Mouse (Mus musculus) CH12.LX (cell line): ENCODE measurements around the gene Olfr223. TPM values are rescaled to one million over a fixed set of nuclear protein-coding genes. Genes with fewer than 3 reads are reported as not detected.

Source experiments
- DNase-seq: peaks from one replicate; pipeline ENCODE4 v3.0.0-alpha.2; 2013; ENCODE audit errors: extremely low read depth
- H3K27ac ChIP-seq: 2 replicates; pipeline ENCODE4 v1.5.1; 2012; ENCODE audit warnings: low read depth, mild to moderate bottlenecking, control low read depth, moderate library complexity; ENCODE audit not compliant: insufficient read depth
- H3K27me3 ChIP-seq: replicated peaks from 2 replicates; pipeline ENCODE3; 2012; ENCODE audit warnings: inconsistent platforms
- H3K36me3 ChIP-seq, 2 experiments: replicated peaks in 1 of 2; 2 replicates each; pipeline versions ENCODE3 to v1.6.1; 2012; ENCODE audit warnings: inconsistent platforms in 1 of 2, low read length in 1 of 2, mild to moderate bottlenecking in 1 of 2, mixed read lengths in 1 of 2, moderate library complexity in 1 of 2; ENCODE audit not compliant: control insufficient read depth in 1 of 2, insufficient read depth in 1 of 2
- H3K4me1 ChIP-seq, 2 experiments: 2 replicates each; pipeline ENCODE4 v1.6.1; 2012; ENCODE audit warnings: inconsistent platforms in 1 of 2, moderate library complexity in 1 of 2; ENCODE audit not compliant: insufficient read depth in 2 of 2, control insufficient read depth in 1 of 2
- H3K4me2 ChIP-seq: 2 replicates; pipeline ENCODE4 v1.6.1; 2012; ENCODE audit warnings: low read depth, mild to moderate bottlenecking, control low read depth; ENCODE audit not compliant: poor library complexity, insufficient read depth, severe bottlenecking
- H3K4me3 ChIP-seq, 3 experiments: fragments of 150-350 bp in 1 of 3; sonication (generic) in 1 of 3; replicated peaks in 1 of 3; 2 replicates each; pipeline versions ENCODE3 to v1.5.1; 2011 to 2012; ENCODE audit warnings: low read depth in 2 of 3, low read length in 2 of 3, mild to moderate bottlenecking in 2 of 3, moderate library complexity in 2 of 3, control low read depth in 1 of 3, improper control_type of control experiment in 1 of 3, inconsistent platforms in 1 of 3, mixed read lengths in 1 of 3; ENCODE audit not compliant: poor library complexity in 1 of 3
- H3K79me2 ChIP-seq: replicated peaks from 2 replicates; pipeline ENCODE4 v1.6.1; 2012; ENCODE audit warnings: mild to moderate bottlenecking, moderate library complexity; ENCODE audit not compliant: control insufficient read depth, poor library complexity, insufficient read depth, severe bottlenecking; ENCODE audit errors: extremely low read depth
- H3K9ac ChIP-seq: 2 replicates; pipeline ENCODE4 v1.6.1; 2012; ENCODE audit warnings: low read depth, mild to moderate bottlenecking, control low read depth, moderate library complexity; ENCODE audit not compliant: insufficient read depth
- H3K9me3 ChIP-seq: replicated peaks from 2 replicates; pipeline ENCODE3; 2012; ENCODE audit warnings: low read length, inconsistent platforms, mixed read lengths
- BHLHE40 ChIP-seq: IDR thresholded peaks from 2 replicates; pipeline ENCODE4 v1.6.1; 2011; ENCODE audit warnings: mild to moderate bottlenecking, low read depth, low read length, improper control_type of control experiment
- E2F4 ChIP-seq: IDR thresholded peaks from 2 replicates; pipeline ENCODE4 v1.6.1; 2011; ENCODE audit warnings: low read depth, low read length, improper control_type of control experiment; ENCODE audit not compliant: insufficient replicate concordance
- EP300 ChIP-seq: IDR thresholded peaks from 2 replicates; pipeline ENCODE4 v1.6.1; 2011; ENCODE audit warnings: low read length, improper control_type of control experiment
- IRF4 ChIP-seq: IDR thresholded peaks from 2 replicates; pipeline ENCODE4 v1.6.1; 2014; ENCODE audit warnings: low read depth, mild to moderate bottlenecking, inconsistent platforms, low read length, improper control_type of control experiment
- JUN ChIP-seq: IDR thresholded peaks from 2 replicates; pipeline ENCODE4 v1.6.1; 2011; ENCODE audit warnings: low read depth, mild to moderate bottlenecking, low read length, improper control_type of control experiment, moderate library complexity; ENCODE audit not compliant: insufficient read depth
- KAT2A ChIP-seq: IDR thresholded peaks from 2 replicates; pipeline ENCODE4 v1.6.1; 2012; ENCODE audit warnings: low read length, improper control_type of control experiment, inconsistent platforms; ENCODE audit not compliant: insufficient replicate concordance
- MAFK ChIP-seq: IDR thresholded peaks from 2 replicates; pipeline ENCODE4 v1.6.1; 2011; ENCODE audit warnings: low read length, improper control_type of control experiment; ENCODE audit not compliant: insufficient replicate concordance
- MAX ChIP-seq: IDR thresholded peaks from 2 replicates; pipeline ENCODE4 v1.6.1; 2011; ENCODE audit warnings: low read length, improper control_type of control experiment
- MAZ ChIP-seq: IDR thresholded peaks from 2 replicates; pipeline ENCODE4 v1.6.1; 2012; ENCODE audit warnings: low read depth, mild to moderate bottlenecking, inconsistent platforms, low read length, improper control_type of control experiment, moderate library complexity
- MEF2A ChIP-seq: IDR thresholded peaks from 2 replicates; pipeline ENCODE4 v1.6.1; 2014; ENCODE audit warnings: low read depth, mild to moderate bottlenecking, inconsistent platforms, low read length, improper control_type of control experiment, borderline replicate concordance
- MXI1 ChIP-seq: IDR thresholded peaks from 2 replicates; pipeline ENCODE4 v1.6.1; 2011; ENCODE audit warnings: mild to moderate bottlenecking, low read depth, low read length, improper control_type of control experiment
- NRF1 ChIP-seq: IDR thresholded peaks from 2 replicates; pipeline ENCODE4 v1.6.1; 2014; ENCODE audit warnings: low read depth, mild to moderate bottlenecking, inconsistent platforms, low read length, improper control_type of control experiment, moderate library complexity
- POLR2A ChIP-seq: IDR thresholded peaks from 2 replicates; pipeline ENCODE4 v1.6.1; 2011; ENCODE audit warnings: low read depth, mild to moderate bottlenecking, improper control_type of control experiment, low read length
- POLR2AphosphoS2 ChIP-seq: IDR thresholded peaks from 2 replicates; pipeline ENCODE4 v1.6.1; 2011; ENCODE audit warnings: low read depth, low read length, improper control_type of control experiment
- SMC3 ChIP-seq: IDR thresholded peaks from 2 replicates; pipeline ENCODE4 v1.6.1; 2011; ENCODE audit warnings: low read depth, low read length, improper control_type of control experiment
- UBTF ChIP-seq: IDR thresholded peaks from 2 replicates; pipeline ENCODE4 v1.6.1; 2012; ENCODE audit warnings: low read depth, mild to moderate bottlenecking, inconsistent platforms, low read length, improper control_type of control experiment, moderate library complexity
- ZKSCAN1 ChIP-seq: IDR thresholded peaks from 2 replicates; pipeline ENCODE4 v1.6.1; 2012; ENCODE audit warnings: low read depth, inconsistent platforms, low read length, improper control_type of control experiment, borderline replicate concordance
- ZMIZ1 ChIP-seq: IDR thresholded peaks from 2 replicates; pipeline ENCODE4 v1.6.1; 2012; ENCODE audit warnings: low read depth, mild to moderate bottlenecking, inconsistent platforms, low read length, improper control_type of control experiment
- ZNF384 ChIP-seq: IDR thresholded peaks from 2 replicates; pipeline ENCODE4 v1.6.1; 2012; ENCODE audit warnings: low read depth, low read length, improper control_type of control experiment, inconsistent platforms
- dilution Hi-C: fragments of 300-500 bp; cut with MboI; formaldehyde crosslinking; loops from 2 replicates; pipeline ENCODE4 v1.14.3; 2020; ENCODE audit warnings: low sequenced_read_pairs; ENCODE audit not compliant: extremely low pct_unique_long_range_greater_than_20kb, extremely low pct_ligation_motif_present
- in situ Hi-C: fragments of 300-500 bp; cut with MboI; formaldehyde crosslinking; loops from 3 replicates; pipeline ENCODE4 v1.14.3; 2019; ENCODE audit warnings: low sequenced_read_pairs, low pct_ligation_motif_present, low pct_unique_long_range_greater_than_20kb, mixed read lengths
- polyA plus RNA-seq: library from polyadenylated mRNA; unstranded; fragments of >175 nt; gene quantifications from 2 replicates; pipeline ENCODE4 v1.2.1, GENCODE M21; 2012; ENCODE audit warnings: low read depth; ENCODE audit not compliant: insufficient read length
- total RNA-seq, 2 experiments: library from RNA; depleted of rRNA; stranded (reverse); fragments of 300-350 nt in 1 of 2; fragments of >200 nt in 1 of 2; gene quantifications; 2 replicates each; pipeline ENCODE4 v1.2.3; 2012 to 2014

The Olfr223 gene
- total and polyA plus RNA-seq, 3 experiments: not detected

- H3K27me3 ChIP-seq: peaks cover 5% of the 10 kb centered on the region
- in situ Hi-C loops: no loop called here
- no peak for TF ChIP-seq BHLHE40
- no peak for TF ChIP-seq MEF2A
- no peak for TF ChIP-seq SMC3
- no peak for TF ChIP-seq JUN
- TF ChIP-seq POLR2A: no peak
- TF ChIP-seq E2F4: no peak
- no peak for TF ChIP-seq ZNF384
- no peak for TF ChIP-seq KAT2A
- no peak for TF ChIP-seq MXI1
- TF ChIP-seq MAZ: no peak
- no peak for TF ChIP-seq NRF1
- TF ChIP-seq POLR2AphosphoS2: no peak
- TF ChIP-seq ZKSCAN1: no peak
- TF ChIP-seq MAX: no peak
- no peak for TF ChIP-seq IRF4
- TF ChIP-seq EP300: no peak
- TF ChIP-seq UBTF: no peak
- no peak for TF ChIP-seq MAFK
- no peak for TF ChIP-seq ZMIZ1
- TF ChIP-seq, all 38 proteins: peak for 0
Measured at GRCm38 (mm10) chr11:59542442-59542841, 50.6 kb downstream of the Olfr223 start.

GRCm38 (mm10) chr11:59541324-59541723 is 51.8 kb downstream of the Olfr223 start, which contains the start of gene Nlrp3:
Nlrp3 (plus strand) TSS chr11:59541568.
- Histone ChIP-seq H3K4me3 (no peak within 1 kb of the TSS), H3K36me3 (no peaks in the 10 kb centered on the region), H3K4me1 (peaks cover 0 to 14% of the 10 kb centered on the region in 2 experiments; a peak in 1 of 4 replicates), H3K4me2 (no peak within 1 kb of the TSS; the same call in 1 of the 2 replicates), H3K27me3 (peaks cover 5% of the 10 kb centered on the region), H3K27ac (no peak within 1 kb of the TSS), H3K79me2 (no peaks in the 10 kb centered on the region), H3K9me3 (peaks cover 5% of the 10 kb centered on the region), H3K9ac (no peak within 1 kb of the TSS)
- in situ Hi-C loops: no loop called here
- DNase-seq: no peak
- no peak for TF ChIP-seq ZMIZ1
- dilution Hi-C loops: no loop called here

More at GRCm38 (mm10) chr11:59542442-59542841, 50.6 kb downstream of the Olfr223 start:
- no peak overlapping the region for H3K27ac ChIP-seq
- DNase-seq: no peak
- no peaks in the 10 kb centered on the region for H3K36me3 ChIP-seq
- peaks cover 0 to 14% of the 10 kb centered on the region in 2 experiments; a peak in 1 of 4 replicates for H3K4me1 ChIP-seq
- dilution Hi-C loops: no loop called here
- H3K4me3 ChIP-seq: no peak overlapping the region
- no peak overlapping the region for H3K4me2 ChIP-seq
- no peaks in the 10 kb centered on the region for H3K79me2 ChIP-seq
- H3K9me3 ChIP-seq: no peaks in the 10 kb centered on the region
- H3K9ac ChIP-seq: no peak overlapping the region
